Mouse (Mus musculus) lung, postnatal 25 days (tissue): ENCODE results near the gene Gas7.

Source experiments
- DNase-seq: peaks from one replicate; pipeline ENCODE4 v3.0.0; 2022; ENCODE audit warnings: low spot score

Gene Gas7

GRCm38 (mm10) chr11:67489647-67490175, 34.5 kb downstream of the Gas7 start:
- no peak for DNase-seq

- DNase-seq = no peak
Observed at GRCm38 (mm10) chr11:67496796-67497195, 41.6 kb downstream of the Gas7 start.

GRCm38 (mm10) chr11:67500115-67500514, 44.9 kb downstream of the Gas7 start:
- DNase-seq = no peak

- DNase-seq = no peak
Observed at GRCm38 (mm10) chr11:67501468-67502244, 46.4 kb downstream of the Gas7 start.

GRCm38 (mm10) chr11:67509219-67509876, 54.1 kb downstream of the Gas7 start:
- DNase-seq = no peak

- DNase-seq = no peak
Observed at GRCm38 (mm10) chr11:67510831-67511230, 55.6 kb downstream of the Gas7 start.

- DNase-seq = no peak
Observed at GRCm38 (mm10) chr11:67513001-67513400, 57.8 kb downstream of the Gas7 start.

GRCm38 (mm10) chr11:67514401-67514800, 59.2 kb downstream of the Gas7 start:
- no peak for DNase-seq

GRCm38 (mm10) chr11:67515020-67515911, 60.0 kb downstream of the Gas7 start:
- peak; percentile 59 for DNase-seq

GRCm38 (mm10) chr11:67515912-67516305, 60.7 kb downstream of the Gas7 start:
- no peak for DNase-seq

GRCm38 (mm10) chr11:67517748-67518147, 62.5 kb downstream of the Gas7 start:
- DNase-seq = no peak

- no peak for DNase-seq
Observed at GRCm38 (mm10) chr11:67518985-67519384, 63.7 kb downstream of the Gas7 start.

GRCm38 (mm10) chr11:67522671-67523070, 67.4 kb downstream of the Gas7 start:
- no peak for DNase-seq

GRCm38 (mm10) chr11:67523806-67524205, 68.6 kb downstream of the Gas7 start:
- DNase-seq = peak; percentile 62

- DNase-seq = no peak
Observed at GRCm38 (mm10) chr11:67524731-67525130, 69.5 kb downstream of the Gas7 start.

GRCm38 (mm10) chr11:67525841-67526240, 70.6 kb downstream of the Gas7 start:
- no peak for DNase-seq

GRCm38 (mm10) chr11:67526621-67527545, 71.6 kb downstream of the Gas7 start:
- peak; percentile 82 for DNase-seq

GRCm38 (mm10) chr11:67531286-67531685, 76.0 kb downstream of the Gas7 start:
- DNase-seq = no peak

GRCm38 (mm10) chr11:67531926-67532565, 76.8 kb downstream of the Gas7 start:
- DNase-seq = no peak

- peak; percentile 31 for DNase-seq
Observed at GRCm38 (mm10) chr11:67532728-67533127, 77.5 kb downstream of the Gas7 start.

- DNase-seq = no peak
Observed at GRCm38 (mm10) chr11:67533151-67533550, 77.9 kb downstream of the Gas7 start.
